9 mouse cellular contexts compared by ENCODE assay signal in the genomic region with DNA sequence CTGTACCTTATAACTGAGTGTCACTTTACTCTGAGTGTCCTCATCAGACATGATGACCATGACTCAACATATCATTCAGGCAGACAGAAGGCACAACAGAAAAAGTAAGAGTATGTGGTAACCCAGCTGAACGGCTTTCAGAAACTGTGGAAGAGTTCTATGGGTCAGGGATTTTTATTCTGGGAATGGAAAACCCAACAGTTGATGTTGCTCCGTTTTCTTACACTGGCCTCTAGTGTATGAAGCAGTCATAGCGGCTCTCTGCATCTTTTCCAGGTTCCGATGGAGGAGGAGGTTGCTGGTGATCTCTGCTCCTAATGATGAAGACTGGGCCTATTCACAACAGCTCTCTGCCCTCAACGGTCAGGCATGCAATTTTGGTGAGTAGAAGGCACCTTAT. TPM values are rescaled to one million over a fixed set of nuclear protein-coding genes. Genes with fewer than 3 reads are reported as not detected.
DNase-seq lines count a peak whose midpoint lies in the region; ATAC-seq and TF ChIP-seq lines count a peak whose summit lies in the region.
"Had no signal": no experiment of that assay in that cellular context is flagged by ENCODE, and none has a peak within 500 bp of the region (broad histone marks: within the 10 kb centered on the region; RNA-seq: fewer than 3 reads in every experiment).

No protein-coding gene starts in this region.

- no peak overlapping the region for H3K9ac ChIP-seq in MEL (ENCODE audit: control insufficient read depth, low read depth, low read length, poor library complexity, severe bottlenecking)

- H3K79me2 ChIP-seq in MEL (ENCODE audit: control insufficient read depth, insufficient read depth, low read length, poor library complexity), result no peaks in the 10 kb centered on the region

- no peak for ATAC-seq in megakaryocyte progenitor cell, adult 5-6 weeks (replicated peaks; ENCODE audit: poor library complexity)

- DNase-seq in gastrocnemius, adult 18-20 months (ENCODE audit: low spot score), result peak; percentile 30
- DNase-seq in gastrocnemius, postnatal 10 days, result no peak
- DNase-seq in left cerebral cortex, postnatal 14 days (ENCODE audit: low spot score in 2 of 2), result peak; percentile 37 to 45
- no peak for DNase-seq in left cerebral cortex, adult 11 months (ENCODE audit: low spot score)
- DNase-seq in MEL (ENCODE audit: low read depth, low spot score), result peak; percentile 15
- peak; percentile 32 to 45 for DNase-seq in cerebellum, postnatal 10 days
- DNase-seq in spleen, postnatal 4 days (ENCODE audit: low spot score in 2 of 2), result no peak
- DNase-seq: kidney, adult 11 months had no signal

- no peaks in the 10 kb centered on the region for H3K4me1 ChIP-seq in MEL (ENCODE audit: control insufficient read depth in 1 of 2, insufficient read depth in 2 of 2, low read length in 2 of 2)

- no peaks in the 10 kb centered on the region for H3K36me3 ChIP-seq in MEL (ENCODE audit: control insufficient read depth in 1 of 2, insufficient read depth in 2 of 2, low read length in 2 of 2)

- no peak overlapping the region for H3K4me3 ChIP-seq in MEL (ENCODE audit: control insufficient read depth in 1 of 2, insufficient read depth in 1 of 2, low read depth in 2 of 2, low read length in 2 of 2)

- intact Hi-C loops in left cerebral cortex, postnatal 14 days (cut with DNase I), result no loop called here

- H3K9me3 ChIP-seq in MEL (replicated peaks; ENCODE audit: insufficient read depth, low read length), result no peaks in the 10 kb centered on the region

- peak; percentile 41 for TF ChIP-seq RAD21 in MEL (IDR thresholded peaks at IDR 0.05; ENCODE audit: low read depth, low read length)

- peak in 2 of 3 experiments; percentile 33 to 43; a peak in 3 of 6 replicates for TF ChIP-seq CTCF in MEL (IDR thresholded peaks at IDR 0.05 in 2 of 3, conservative IDR thresholded peaks at IDR 0.05 in 1 of 3; ENCODE audit: control insufficient read depth in 1 of 3, insufficient read depth in 1 of 3, low read depth in 2 of 3, low read length in 3 of 3, poor library complexity in 1 of 3, severe bottlenecking in 1 of 3)

- TF ChIP-seq EP300 in MEL (IDR thresholded peaks at IDR 0.05; ENCODE audit: low read depth in 1 of 2, low read length in 2 of 2), result no peak

- H3K27me3 ChIP-seq in MEL (ENCODE audit: control insufficient read depth in 1 of 2, insufficient read depth in 2 of 2, low read length in 2 of 2), result peaks cover 2 to 4% of the 10 kb centered on the region in 2 experiments; a peak in 2 of 4 replicates

- TF ChIP-seq POLR2A in MEL (IDR thresholded peaks at IDR 0.05; ENCODE audit: control insufficient read depth in 1 of 2, insufficient read depth in 1 of 2, low read depth in 1 of 2, low read length in 2 of 2, poor library complexity in 1 of 2), result no peak

- H3K27ac ChIP-seq in MEL (ENCODE audit: control insufficient read depth, low read depth, low read length), result no peak overlapping the region

TF ChIP-seq in MEL, 35 proteins besides CTCF, POLR2A, EP300 and RAD21:
- TF ChIP-seq GATA1 (IDR thresholded peaks at IDR 0.05; ENCODE audit: low read depth, low read length) (no peak), SMC3 (IDR thresholded peaks at IDR 0.05; ENCODE audit: low read depth, low read length) (peak; percentile 35; the same call in 1 of the 2 replicates), TBP (IDR thresholded peaks at IDR 0.05; ENCODE audit: low read depth, low read length) (no peak)

RNA-seq across cellular contexts. Expression of gene Ccdc80, which starts 29.4 kb away (rescaled TPM):
- total RNA-seq in gastrocnemius, adult 18-20 months (2021), result 10 to 100 TPM; 13.2 to 26.4 TPM
- total RNA-seq in gastrocnemius, postnatal 10 days (2021), result 100 to 1,000 TPM; 114 to 142 TPM
- total RNA-seq in left cerebral cortex, postnatal 14 days (2021), result 10 to 100 TPM in 1 of 2 experiments, 1 to 10 TPM in 1; 8.9 to 10.9 TPM
- total RNA-seq in MEL (2012; rRNA removed), result not detected in 2 replicates
- polyA plus RNA-seq in MEL (2012; ENCODE audit: insufficient read depth in 1 of 2, insufficient read length in 2 of 2, low read depth in 1 of 2, low replicate concordance in 2 of 2, missing spikeins in 1 of 2), result not detected
- total RNA-seq in megakaryocyte progenitor cell, adult 5-6 weeks (2015), result 0.12 and 0.32 TPM in 2 replicates
- 0.71 and 3.1 TPM in 2 replicates for total RNA-seq in megakaryocyte progenitor cell, adult 5-6 weeks (2017)

RNA-seq across cellular contexts. Expression of gene Slc35a5, which starts 35.9 kb away (rescaled TPM):
- total RNA-seq in gastrocnemius, adult 18-20 months (2021), result 1 to 10 TPM; 2.4 to 3.5 TPM
- total RNA-seq in gastrocnemius, postnatal 10 days (2021), result 1 to 10 TPM; 8.9 to 9.5 TPM
- 10 to 100 TPM; 48.4 to 50.2 TPM for total RNA-seq in left cerebral cortex, postnatal 14 days (2021)
- 2.5 and 3.9 TPM in 2 replicates for total RNA-seq in MEL (2012; rRNA removed)
- polyA plus RNA-seq in MEL (2012; ENCODE audit: insufficient read depth in 1 of 2, insufficient read length in 2 of 2, low read depth in 1 of 2, low replicate concordance in 2 of 2, missing spikeins in 1 of 2), result 1 to 10 TPM in 1 of 2 experiments, not detected in 1; 5.2 TPM
- 11.2 and 14.7 TPM in 2 replicates for total RNA-seq in megakaryocyte progenitor cell, adult 5-6 weeks (2015)
- total RNA-seq in megakaryocyte progenitor cell, adult 5-6 weeks (2017), result 6.3 and 6.7 TPM in 2 replicates

RNA-seq across cellular contexts. Expression of gene Atg3, which starts 36.0 kb away (rescaled TPM):
- 10 to 100 TPM; 19.8 to 26.0 TPM for total RNA-seq in gastrocnemius, adult 18-20 months (2021)
- total RNA-seq in gastrocnemius, postnatal 10 days (2021), result 10 to 100 TPM; 24.1 to 25.0 TPM
- 10 to 100 TPM; 42.0 to 44.3 TPM for total RNA-seq in left cerebral cortex, postnatal 14 days (2021)
- total RNA-seq in MEL (2012; rRNA removed), result 23.8 and 25.8 TPM in 2 replicates
- polyA plus RNA-seq in MEL (2012; ENCODE audit: insufficient read depth in 1 of 2, insufficient read length in 2 of 2, low read depth in 1 of 2, low replicate concordance in 2 of 2, missing spikeins in 1 of 2), result 10 to 100 TPM in 1 of 2 experiments, not detected in 1; 39.8 TPM
- 69.3 and 79.4 TPM in 2 replicates for total RNA-seq in megakaryocyte progenitor cell, adult 5-6 weeks (2015)
- total RNA-seq in megakaryocyte progenitor cell, adult 5-6 weeks (2017), result 50.9 and 62.9 TPM in 2 replicates

Comparison
In these comparisons a context has a peak if more than half of its experiments do, and no peak if none do; other contexts are left out.
1. DNase-seq: peak in gastrocnemius, adult 18-20 months (single experiment), left cerebral cortex, postnatal 14 days (2 of 2), MEL (single experiment) and cerebellum, postnatal 10 days (2 of 2); none in gastrocnemius, postnatal 10 days (single experiment), left cerebral cortex, adult 11 months (single experiment) and spleen, postnatal 4 days (0 of 2).